Mouse (Mus musculus): ENCODE results near the gene Fignl2.
"Not testable (repeated sequence)": the region's sequence is repeated elsewhere in the genome, so short reads cannot be mapped to it uniquely, and the experiment has no call there.

Fignl2 gene

DNA sequence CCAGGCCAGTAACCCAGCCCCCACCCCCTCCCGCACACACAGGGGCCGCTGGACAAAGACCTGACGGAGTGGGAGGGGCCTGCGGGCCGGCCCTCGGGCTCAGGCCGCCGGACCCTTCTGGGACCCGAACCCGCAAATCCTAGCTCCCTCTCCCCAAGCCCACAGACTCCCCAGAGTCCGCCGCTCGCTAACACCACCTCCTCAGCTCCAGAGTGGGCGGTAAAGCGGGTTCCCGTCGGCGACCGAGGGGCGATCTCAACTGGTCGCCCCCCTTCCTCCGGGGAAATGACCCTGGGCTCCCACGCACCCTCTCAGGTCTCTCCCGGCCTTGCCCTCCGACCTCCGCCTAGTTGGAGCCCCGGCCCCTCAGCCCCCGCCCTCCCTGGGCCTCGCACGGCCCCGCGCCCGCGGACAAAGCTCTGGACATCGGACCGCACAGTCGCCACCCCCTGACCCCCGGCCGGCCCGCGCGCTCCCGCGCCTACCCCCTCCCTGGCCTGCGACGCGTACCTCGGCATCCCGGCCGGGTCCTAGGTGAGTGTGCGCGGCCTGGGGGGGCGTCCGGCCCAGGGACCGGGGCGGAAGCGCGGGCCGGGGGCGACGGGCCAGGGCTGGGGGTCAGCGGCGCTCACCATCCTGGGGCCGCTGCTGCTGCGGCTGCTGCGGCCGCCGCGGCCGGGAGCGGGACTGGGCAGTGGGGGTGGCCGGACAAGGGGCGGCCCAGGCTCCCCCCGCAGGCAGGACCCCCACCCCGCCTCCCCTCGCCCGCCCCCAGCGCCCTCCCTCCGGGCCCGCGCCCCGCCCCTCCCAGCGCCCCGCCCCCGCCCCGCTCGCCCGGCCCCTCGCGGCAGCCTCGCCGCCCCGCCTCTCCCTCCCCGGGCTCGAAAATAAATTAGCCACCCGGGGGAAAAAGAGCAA is at the start of gene Fignl2:
Gene Fignl2, minus strand, starts transcription at position 755 of the 918 bp plus-strand sequence.
- DNase-seq, result no peak

DNA sequence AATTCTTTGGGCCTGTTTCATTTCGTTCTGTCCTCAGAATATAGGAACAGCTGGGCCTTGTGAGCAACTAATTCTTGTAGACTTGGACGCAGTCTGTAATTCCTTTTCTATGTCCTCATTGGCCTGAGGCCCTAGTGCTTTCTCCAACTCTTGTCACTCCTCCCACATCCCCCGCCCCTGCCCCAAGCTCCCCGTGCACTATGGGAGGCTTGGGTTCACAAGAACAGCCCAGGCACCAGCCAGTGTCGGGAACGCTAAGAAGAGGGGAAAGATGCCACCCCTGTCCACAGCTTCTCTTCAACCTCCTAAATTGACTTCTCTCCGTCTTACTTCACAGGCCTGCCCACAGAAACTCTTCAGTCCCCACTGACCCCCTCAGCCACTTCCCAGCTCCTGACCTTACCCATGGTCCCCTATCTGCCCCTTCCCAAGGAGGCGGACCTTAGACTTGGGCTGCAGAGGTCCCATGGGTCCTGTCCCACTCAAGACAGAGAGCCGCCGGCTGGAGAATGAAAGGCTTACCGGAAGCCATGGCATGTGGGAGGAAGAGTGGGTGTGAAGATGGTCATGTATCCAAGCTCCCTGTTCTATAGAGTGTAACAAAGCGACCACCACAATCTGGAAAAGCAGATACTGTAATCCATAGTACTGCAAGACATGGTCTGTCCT is 48.6 kb upstream of the Fignl2 start:
- no peak for DNase-seq

DNA sequence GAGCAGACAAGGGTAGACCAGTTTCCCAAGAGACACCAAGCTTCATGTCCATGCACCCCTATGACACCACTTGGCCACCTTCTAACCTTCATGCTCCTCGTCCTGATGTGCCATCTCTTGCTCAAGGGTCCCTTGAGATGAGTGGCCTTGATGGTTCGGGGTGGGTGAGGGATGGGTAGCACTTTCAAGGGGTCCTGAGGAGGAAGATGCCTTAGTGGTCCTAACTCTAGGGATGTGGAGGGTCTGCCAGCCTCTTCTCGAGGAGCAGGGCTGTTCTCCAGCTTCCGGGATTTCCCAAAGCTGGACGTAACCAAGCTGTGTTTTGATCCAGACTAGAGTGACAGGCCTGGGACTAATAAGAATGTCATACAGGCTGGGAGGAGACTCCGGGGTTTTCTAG is 47.2 kb upstream of the Fignl2 start:
- DNase-seq, result no peak

- DNase-seq, result no peak
These were observed 44.8 kb upstream of the Fignl2 start for GRCm38 (mm10) chr15:101123202-101123601.

- no peak for DNase-seq
These were observed 43.9 kb upstream of the Fignl2 start for GRCm38 (mm10) chr15:101122290-101122589.

GRCm38 (mm10) chr15:101121411-101122289 is 43.3 kb upstream of the Fignl2 start:
- no peak for DNase-seq

DNA sequence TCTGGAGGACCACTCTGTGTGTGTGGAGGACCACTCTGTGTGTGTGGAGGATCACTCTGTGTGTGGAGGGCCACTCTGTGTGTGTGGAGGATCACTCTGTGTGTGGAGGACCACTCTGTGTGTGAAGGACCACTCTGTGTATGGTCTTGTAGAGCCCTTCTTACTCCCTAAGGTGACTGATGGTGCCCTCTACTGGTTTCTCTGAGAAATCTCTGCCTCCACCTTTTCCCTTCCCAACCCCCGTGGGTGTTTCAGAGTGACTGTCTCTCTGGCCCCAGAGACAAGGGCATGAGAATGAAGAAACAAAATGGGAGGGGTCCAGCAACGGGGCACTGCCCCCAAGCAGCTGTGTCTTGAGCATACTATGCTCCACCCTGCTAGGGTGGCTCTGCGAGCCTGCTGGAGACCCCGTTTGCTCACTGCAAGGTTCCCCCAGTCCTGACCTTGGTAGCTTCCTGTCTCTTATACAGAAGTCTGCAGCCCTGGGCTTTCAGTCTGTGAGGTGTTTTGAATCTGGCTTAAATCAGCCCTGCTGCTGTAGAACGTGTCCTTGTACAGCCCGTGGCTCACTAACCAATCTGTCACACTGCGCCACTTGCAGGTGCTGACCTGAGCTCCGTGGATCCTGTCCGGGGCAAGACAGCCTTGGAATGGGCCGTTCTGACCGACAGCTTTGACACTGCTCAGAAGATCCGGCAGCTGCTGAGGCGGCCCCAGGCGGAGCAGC is 40.2 kb upstream of the Fignl2 start:
- DNase-seq, result no peak

- DNase-seq, result no peak
These were observed 37.2 kb upstream of the Fignl2 start, which contains the start of gene Ankrd33 for GRCm38 (mm10) chr15:101115511-101116110. Gene Ankrd33 (plus strand): TSS chr15:101115755.

DNA sequence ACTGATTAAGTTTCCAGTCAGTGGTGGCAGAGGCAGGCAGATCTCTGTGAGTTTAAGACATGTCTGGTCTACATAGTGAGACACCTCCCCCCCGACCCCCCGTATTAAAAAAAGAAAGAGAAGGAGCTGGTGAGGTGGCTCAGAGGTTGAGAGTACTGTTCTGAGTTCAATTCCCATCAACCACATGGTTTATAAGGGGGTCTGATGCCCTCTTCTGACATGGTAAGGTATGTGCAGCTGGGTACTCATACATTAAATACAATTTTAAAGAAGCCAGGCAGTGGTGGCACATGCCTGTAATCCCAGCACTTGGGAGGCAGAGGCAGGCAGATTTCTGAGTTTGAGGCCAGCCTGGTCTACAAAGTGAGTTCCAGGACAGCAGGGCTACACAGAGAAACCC is 35.4 kb upstream of the Fignl2 start:
- DNase-seq, result not testable (repeated sequence)

DNA sequence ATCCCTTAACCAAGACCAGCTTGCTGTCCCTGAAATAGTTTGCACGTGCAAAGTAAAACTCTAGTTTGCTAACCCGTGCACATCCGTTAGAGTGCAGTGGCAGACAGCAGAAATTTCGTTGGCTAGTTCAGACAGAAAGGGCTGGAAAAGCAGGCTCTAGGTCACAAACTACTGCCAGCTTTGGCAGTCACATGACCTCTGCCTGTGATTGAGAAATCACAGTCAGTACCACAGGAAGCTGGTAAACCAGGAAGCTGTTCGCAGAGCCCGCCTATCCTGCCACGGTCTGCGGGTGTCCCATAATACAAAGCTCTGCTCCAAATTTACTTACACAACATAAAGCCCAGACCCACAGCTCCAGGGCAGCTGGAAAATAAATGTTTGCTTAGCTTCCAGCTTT is 34.8 kb upstream of the Fignl2 start:
- no peak for DNase-seq

DNA sequence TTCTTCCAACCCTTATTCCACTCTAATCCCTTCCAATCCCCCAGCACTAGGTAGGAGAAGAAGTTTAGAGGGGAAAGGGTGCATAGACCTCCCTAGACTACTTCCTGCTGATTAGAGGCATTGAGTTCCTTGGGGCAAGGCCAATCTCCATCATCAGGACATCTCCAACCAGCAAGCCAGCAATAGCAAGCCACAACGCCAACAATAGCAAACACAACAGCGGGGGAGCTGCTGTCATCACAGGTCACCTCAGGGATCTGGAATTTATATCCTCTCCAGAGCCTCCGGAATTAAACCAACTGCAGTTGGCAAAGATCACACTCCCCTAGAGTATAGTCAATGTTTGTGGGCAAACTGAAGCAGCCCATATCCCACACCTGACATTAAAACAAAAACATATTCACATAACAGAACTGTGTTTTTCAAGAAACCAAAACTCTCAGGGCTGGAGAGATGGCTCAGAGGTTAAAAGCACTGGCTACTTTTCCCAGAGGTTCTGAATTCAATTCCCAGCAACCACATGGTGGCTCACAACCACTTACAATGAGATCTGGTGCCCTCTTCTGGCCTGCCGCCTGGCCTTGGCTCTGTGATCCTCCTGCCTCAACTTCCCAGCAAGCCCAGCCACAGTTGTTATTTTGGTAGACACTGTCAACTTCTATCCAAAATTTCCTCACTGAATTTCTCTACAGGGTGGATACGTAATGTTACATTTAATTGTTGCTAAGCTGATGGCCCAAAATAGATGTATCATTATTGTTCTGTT is 29.7 kb upstream of the Fignl2 start:
- DNase-seq, result no peak

DNA sequence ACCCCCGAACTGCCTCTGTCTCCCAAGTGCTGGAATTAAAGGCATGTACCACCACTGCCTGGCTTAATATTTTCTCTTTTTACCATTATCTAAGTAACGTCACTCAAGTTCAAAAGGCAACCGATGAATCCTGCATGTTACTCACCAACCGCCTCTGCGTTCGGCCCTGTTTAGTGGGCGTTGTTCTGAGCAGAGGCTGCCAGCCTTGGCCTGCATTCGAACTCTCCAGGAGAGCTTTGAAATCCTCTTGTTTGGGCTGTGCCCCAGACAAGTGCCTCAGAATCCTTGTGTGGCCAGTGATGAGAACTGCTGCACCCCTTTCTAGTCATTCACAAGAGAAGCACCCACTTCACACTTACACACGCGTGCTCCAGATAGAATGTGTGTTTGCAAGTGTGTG is 27.6 kb upstream of the Fignl2 start:
- no peak for DNase-seq

DNA sequence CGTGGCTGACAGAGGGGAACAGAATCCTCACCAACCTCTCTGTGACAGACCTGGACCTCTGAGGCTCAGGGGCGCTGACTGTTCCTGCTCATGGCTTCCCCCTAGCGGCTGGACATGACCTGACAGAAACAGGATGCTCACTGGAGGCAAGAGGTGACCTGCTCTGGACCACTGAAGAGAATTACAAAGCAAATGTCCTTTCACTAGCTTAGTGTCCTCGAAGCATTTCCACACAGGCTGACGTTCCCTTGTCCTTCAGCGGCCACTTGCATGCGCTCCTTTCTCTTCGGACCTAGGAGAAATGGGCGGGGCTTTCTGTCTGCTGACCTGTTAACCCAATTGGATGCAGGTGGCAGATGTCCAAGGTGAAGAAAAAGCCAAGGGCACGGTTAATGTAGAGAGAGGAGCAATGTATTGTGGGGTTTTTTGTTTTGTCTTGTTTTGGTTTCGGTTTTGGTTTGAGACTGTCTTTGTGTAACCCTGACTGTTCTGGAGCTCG is 27.2 kb upstream of the Fignl2 start:
- DNase-seq, result peak; percentile 71

DNA sequence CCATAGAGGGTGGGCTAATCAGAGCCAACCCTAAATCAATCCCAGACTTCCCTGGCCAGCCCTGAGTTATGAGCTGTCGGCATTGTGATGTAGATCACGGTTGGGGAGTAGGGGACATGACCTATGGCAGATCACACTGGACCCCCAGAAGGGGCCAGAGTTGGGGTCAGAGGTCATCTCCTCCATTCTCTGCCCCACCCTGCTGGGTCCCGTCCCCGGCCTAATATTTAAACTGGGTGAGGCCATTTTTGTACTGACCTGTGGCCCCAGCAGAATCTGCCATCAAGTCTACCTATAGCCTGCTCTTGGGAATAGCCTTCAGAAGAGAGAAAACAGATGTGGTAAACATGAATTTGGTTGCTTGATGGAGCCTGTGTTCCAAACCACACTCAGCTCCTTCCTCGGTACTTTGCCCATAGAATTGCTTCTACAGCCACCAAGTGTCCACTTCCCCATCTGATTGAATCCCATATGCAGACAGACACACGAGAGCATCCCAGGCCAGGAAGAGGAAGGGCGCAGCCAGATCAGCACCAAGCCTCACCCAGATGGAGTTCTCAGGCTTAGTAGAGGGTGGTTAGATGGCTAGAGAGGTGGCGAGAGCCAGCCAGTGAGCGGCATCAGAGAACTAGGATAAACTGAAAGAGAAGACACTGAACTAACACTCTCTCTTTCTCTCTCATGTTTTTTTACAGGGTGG is 25.4 kb upstream of the Fignl2 start:
- no peak for DNase-seq

DNA sequence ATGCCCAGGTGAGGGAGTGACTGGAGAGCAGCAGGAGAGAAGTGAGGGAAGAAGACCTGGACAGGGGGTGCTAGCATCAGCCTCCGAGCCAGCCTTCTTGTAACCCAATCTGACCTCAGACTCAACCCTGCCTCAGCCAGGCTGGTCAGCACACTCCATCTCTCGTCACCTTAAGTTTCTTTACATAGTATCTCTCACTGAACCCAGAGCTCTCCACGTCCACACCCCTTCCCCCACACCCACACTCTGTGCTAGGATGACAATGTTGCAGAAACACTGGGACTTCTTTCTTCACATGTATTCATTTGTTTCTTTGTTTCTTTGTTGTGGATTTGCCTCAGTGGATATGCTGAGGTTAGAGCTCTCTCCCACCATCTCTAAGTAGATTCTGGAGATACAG is 22.6 kb upstream of the Fignl2 start:
- no peak for DNase-seq

DNA sequence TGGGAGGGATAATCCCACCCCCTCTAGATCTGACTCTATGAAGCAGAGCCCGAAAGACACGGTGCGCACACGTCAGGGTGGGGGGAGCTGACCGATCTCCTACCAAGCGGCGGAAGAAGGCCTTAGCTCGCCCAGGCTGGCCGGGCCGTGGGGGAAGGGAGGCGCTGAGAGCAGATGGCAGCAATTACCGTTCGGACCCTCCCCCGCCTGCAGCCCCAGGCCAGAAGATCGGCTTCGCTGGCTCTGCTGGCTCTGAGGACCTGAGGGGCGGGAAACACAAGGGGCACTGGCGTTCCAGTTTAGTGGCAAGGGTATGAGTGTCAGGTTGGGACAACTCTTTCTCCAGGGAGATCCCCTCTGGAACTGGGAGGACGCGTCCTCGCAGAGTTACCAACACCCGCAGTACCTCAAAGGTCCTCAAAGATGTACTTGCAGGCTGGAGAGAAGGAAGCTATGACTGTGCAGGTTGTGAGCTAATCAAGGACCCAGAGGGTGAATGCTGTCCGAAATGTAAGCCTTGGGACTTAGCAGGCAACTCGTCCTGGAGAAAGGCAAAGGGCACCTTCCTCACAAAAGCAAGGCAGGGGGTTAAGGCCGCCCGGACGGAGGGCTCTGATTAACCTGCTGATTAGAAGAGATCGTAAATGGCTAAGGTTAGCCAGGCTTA is 19.8 kb upstream of the Fignl2 start:
- DNase-seq, result no peak

GRCm38 (mm10) chr15:101095392-101095791 is 17.0 kb upstream of the Fignl2 start:
- no peak for DNase-seq

GRCm38 (mm10) chr15:101094979-101095378 is 16.6 kb upstream of the Fignl2 start:
- DNase-seq, result no peak

GRCm38 (mm10) chr15:101093988-101094387 is 15.6 kb upstream of the Fignl2 start:
- DNase-seq, result no peak

Measured in cerebellum, adult 8-10 months (tissue).